Mouse (Mus musculus) right cerebral cortex, postnatal 14 days (tissue): ENCODE results near the gene Pde4d.

Experiments used
- DNase-seq: peaks from one replicate; pipeline ENCODE4 v3.0.0; 2022

Pde4d gene

GRCm38 (mm10) chr13:109681699-109682293 lies 1232.0 kb downstream of the Pde4d start:
- no peak for DNase-seq

- no peak for DNase-seq
Observed at GRCm38 (mm10) chr13:109683001-109683400, 1233.3 kb downstream of the Pde4d start.

- DNase-seq = no peak
Observed at GRCm38 (mm10) chr13:109684985-109685295, 1235.2 kb downstream of the Pde4d start.

- peak; percentile 44 for DNase-seq
Observed at GRCm38 (mm10) chr13:109685296-109686115, 1235.8 kb downstream of the Pde4d start.

- DNase-seq = no peak
Observed at GRCm38 (mm10) chr13:109686116-109686876, 1236.5 kb downstream of the Pde4d start.

- no peak for DNase-seq
Observed at GRCm38 (mm10) chr13:109686906-109687305, 1237.2 kb downstream of the Pde4d start.

- DNase-seq = no peak
Observed at GRCm38 (mm10) chr13:109688195-109688594, 1238.4 kb downstream of the Pde4d start.

- no peak for DNase-seq
Observed at GRCm38 (mm10) chr13:109689176-109689575, 1239.4 kb downstream of the Pde4d start.

- DNase-seq = no peak
Observed at GRCm38 (mm10) chr13:109690558-109690957, 1240.8 kb downstream of the Pde4d start.

- no peak for DNase-seq
Observed at GRCm38 (mm10) chr13:109692851-109693250, 1243.1 kb downstream of the Pde4d start.

- no peak for DNase-seq
Observed at GRCm38 (mm10) chr13:109693769-109694168, 1244.0 kb downstream of the Pde4d start.

GRCm38 (mm10) chr13:109694293-109694692 lies 1244.5 kb downstream of the Pde4d start:
- DNase-seq = no peak

- no peak for DNase-seq
Observed at GRCm38 (mm10) chr13:109695098-109695497, 1245.3 kb downstream of the Pde4d start.

- no peak for DNase-seq
Observed at GRCm38 (mm10) chr13:109706141-109706540, 1256.4 kb downstream of the Pde4d start.

GRCm38 (mm10) chr13:109706579-109706978 lies 1256.8 kb downstream of the Pde4d start:
- DNase-seq = no peak

- DNase-seq = no peak
Observed at GRCm38 (mm10) chr13:109707154-109707553, 1257.4 kb downstream of the Pde4d start.

GRCm38 (mm10) chr13:109708326-109708725 lies 1258.6 kb downstream of the Pde4d start:
- no peak for DNase-seq

GRCm38 (mm10) chr13:109714581-109714980 lies 1264.8 kb downstream of the Pde4d start:
- no peak for DNase-seq

GRCm38 (mm10) chr13:109715321-109715720 lies 1265.6 kb downstream of the Pde4d start:
- no peak for DNase-seq

GRCm38 (mm10) chr13:109720127-109720713 lies 1270.5 kb downstream of the Pde4d start:
- no peak for DNase-seq

GRCm38 (mm10) chr13:109722237-109723119 lies 1272.7 kb downstream of the Pde4d start:
- DNase-seq = no peak

GRCm38 (mm10) chr13:109727346-109727745 lies 1277.6 kb downstream of the Pde4d start:
- DNase-seq = no peak
